Mouse (Mus musculus): ENCODE measurements around the gene Xylt1.

The Xylt1 gene

GRCm38 (mm10) chr7:117395511-117395910 is 14.7 kb downstream of the Xylt1 start:
- no peak for DNase-seq

DNA sequence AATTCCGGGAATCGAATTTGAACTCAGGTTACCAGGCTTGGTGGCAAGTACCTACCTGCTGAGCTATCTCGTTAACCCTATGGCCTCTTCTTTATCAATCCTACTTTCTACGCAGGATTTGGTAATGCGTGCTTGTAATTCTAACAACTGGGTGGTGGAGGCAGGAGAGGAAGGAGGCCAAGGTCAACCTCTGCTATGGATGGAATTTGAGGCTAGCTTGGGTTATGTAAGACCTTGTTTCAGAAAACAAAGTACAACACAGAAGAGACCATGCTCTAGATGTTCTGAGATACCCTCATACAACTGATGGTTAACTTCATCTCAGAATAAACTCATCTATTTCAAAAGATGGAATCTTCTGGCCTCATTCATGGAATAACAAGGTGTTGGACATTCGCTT is 17.1 kb downstream of the Xylt1 start:
- no peak for DNase-seq

DNA sequence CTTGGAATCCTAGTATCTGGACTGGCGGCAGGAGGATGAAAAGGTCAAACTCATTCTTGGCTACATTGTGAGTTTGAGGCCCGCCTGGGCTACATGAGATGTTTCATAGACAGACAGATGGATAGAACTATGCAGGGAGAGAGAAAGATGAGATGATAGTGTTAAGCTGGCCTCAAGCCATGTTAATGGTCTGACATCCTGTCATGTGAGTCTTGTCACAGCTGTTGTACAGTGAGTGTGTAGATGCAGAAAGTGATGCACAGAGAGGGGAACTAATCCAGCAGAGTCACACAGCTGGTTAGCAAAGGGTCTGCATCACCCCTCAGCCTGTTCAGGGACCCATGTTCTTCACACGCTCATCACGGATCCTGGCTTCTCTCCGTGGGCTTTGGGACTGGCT is 19.2 kb downstream of the Xylt1 start:
- no peak for DNase-seq

DNA sequence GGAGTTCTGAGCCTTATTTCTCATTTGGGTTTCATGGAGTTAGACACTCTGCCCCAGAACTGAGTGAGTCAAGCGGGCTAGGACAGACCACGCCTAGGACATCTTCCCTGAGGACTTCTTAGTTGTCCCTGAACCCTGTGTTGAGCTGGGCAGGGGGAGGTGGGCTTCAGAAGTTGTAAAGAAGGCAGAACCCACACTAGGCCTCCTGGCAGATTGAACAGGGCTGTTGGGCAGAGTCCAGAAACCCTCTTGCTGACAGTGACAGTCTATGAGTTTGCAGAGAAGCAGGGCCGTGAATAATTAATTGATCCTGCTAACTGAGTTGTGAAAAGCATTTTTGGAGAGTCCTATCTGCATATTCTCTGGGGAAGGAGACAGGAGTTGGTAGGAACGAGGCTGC is 20.8 kb downstream of the Xylt1 start:
- no peak for DNase-seq

GRCm38 (mm10) chr7:117406336-117406735 is 25.6 kb downstream of the Xylt1 start:
- no peak for DNase-seq

- DNase-seq = no peak
These were observed 28.6 kb downstream of the Xylt1 start for GRCm38 (mm10) chr7:117409268-117409988.

DNA sequence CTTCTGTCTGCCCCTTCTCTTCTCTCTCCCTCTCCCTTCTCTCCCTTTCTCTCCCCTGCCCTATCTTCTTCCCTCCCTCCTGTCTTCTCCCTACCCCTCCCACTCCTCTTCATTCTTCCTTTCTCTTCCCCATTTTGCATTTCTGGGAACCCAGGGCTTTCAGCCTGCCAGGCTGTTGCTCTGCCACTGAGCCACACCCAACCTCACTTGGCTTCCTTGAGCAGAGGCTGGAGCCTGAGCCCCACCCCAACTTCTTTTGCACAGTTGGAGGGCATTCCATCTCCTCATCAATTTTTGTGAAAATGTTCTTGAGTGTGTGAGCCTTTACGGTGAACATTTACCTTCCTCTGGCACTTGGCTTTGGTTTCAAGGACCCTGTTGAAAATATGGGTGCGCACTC is 31.1 kb downstream of the Xylt1 start:
- DNase-seq = no peak

GRCm38 (mm10) chr7:117412405-117412804 is 31.6 kb downstream of the Xylt1 start:
- DNase-seq = peak; percentile 68

GRCm38 (mm10) chr7:117414341-117415008 is 33.7 kb downstream of the Xylt1 start:
- no peak for DNase-seq

DNA sequence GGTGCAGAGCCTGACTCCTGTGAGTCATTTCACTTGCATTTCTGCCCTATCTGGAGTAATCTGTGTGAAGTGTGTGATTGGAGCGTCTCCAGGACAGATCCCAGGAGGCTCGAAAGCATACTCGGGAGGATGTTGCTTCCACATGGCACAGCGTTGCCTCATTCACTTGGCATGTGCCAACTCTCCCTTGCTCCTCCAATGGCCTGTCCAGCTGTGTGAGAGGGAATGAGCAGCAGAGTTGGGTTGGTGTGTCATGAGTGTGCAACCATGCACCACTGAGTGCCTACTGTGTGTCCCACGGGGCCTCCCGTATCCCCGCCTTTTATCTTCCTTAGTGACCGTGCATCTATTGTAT is 34.2 kb downstream of the Xylt1 start:
- DNase-seq = no peak

- DNase-seq = no peak
These were observed 38.3 kb downstream of the Xylt1 start for GRCm38 (mm10) chr7:117419041-117419440.

- no peak for DNase-seq
These were observed 39.1 kb downstream of the Xylt1 start for GRCm38 (mm10) chr7:117419846-117420245.

DNA sequence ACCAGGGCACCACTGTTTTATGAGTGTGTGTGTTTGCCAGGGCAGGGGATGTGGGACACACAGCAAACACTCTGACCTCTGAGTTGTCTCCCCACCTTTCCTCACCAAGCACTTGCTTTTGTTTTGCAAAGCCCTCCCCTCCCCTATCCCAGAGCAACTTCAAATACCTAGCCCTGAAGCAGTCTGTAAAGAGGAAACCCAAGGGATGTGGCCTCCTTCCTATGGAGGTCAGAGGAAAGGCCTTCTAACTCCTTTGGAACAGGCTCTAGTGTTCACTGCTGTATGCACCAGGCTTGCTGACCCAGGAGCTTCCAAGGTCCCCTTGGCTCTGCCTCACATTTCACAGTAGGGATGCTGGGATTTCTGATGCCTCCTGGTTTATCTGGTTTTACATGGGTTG is 39.5 kb downstream of the Xylt1 start:
- DNase-seq = no peak

DNA sequence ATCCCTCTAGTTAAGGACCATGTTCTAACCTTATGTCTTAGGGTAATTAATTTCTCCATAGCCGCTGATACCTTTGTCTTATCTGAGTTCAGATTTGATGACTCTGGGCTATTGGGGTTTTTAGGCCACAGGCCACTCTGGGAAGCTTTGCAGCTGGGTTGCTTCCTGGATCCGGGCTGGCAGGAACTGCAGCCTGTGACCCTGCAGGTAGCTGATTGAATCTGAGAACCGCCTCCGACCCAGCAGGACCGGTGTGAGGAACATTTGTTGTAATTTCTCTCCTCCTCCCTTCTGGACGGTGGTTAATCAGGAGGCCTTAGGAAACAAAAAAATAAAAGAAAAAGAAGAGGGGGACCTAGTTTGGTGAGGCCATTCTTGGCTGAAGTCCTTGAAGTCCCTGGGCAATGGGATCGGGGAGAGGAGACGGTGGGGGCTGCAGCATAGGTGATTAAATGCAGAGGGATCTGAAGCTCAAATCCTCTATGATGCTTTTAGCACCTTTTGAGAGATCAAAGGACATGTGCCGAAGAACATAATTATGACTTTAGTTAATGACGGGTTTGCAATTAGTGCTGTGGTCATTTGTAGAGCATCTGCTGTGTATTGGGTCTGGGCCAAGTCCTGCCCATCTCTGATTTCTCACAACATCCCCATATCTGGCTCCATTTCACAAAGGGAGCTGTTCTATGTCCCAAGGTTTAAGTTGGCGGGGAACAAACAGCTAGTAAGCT is 40.2 kb downstream of the Xylt1 start:
- no peak for DNase-seq

GRCm38 (mm10) chr7:117424841-117425240 is 44.1 kb downstream of the Xylt1 start:
- DNase-seq = no peak

GRCm38 (mm10) chr7:117426366-117426765 is 45.6 kb downstream of the Xylt1 start:
- DNase-seq = no peak

GRCm38 (mm10) chr7:117428690-117429224 is 48.0 kb downstream of the Xylt1 start:
- DNase-seq = peak; percentile 40

DNA sequence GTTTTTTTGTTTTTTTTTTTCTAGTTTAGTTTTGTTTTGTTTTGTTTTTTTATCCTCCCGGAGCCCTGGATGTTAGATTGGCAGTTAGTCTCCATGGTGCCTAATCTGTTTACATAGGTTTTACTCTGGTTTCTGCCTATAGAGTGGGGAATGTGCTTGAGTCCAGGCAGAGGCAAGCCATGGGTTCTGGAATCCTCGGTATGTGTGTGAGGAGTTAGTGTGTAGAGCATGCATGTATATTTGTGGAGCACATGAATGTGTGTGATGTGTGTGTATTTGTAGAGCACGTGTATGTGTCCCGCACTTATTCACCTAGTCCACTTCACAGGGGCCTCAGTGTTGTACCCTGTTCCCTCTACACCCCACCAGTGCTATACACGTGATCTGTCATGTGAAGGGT is 48.7 kb downstream of the Xylt1 start:
- DNase-seq = no peak

DNA sequence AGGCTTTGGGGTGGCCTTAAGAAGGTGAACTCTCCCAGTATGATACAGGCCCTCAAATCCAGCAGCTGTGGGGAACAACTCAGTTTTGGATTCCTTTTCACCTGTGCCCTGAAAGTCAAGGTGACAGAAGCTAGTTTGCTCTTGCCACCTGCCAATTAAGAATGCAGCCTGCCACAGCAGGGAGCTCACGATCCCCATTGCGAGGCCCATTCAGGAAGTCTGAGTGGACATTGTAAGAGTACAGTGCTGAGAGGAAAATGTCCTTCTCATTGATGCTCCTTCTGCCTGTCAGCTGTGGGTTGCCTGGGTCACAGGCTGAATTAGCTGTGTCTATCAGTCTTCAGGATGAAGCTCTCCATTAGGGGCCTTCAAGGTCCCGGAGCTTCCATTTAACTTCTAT is 49.1 kb downstream of the Xylt1 start:
- no peak for DNase-seq

- DNase-seq = no peak
These were observed 49.7 kb downstream of the Xylt1 start for GRCm38 (mm10) chr7:117430361-117430935.

GRCm38 (mm10) chr7:117433641-117434040 is 52.9 kb downstream of the Xylt1 start:
- DNase-seq = no peak

DNA sequence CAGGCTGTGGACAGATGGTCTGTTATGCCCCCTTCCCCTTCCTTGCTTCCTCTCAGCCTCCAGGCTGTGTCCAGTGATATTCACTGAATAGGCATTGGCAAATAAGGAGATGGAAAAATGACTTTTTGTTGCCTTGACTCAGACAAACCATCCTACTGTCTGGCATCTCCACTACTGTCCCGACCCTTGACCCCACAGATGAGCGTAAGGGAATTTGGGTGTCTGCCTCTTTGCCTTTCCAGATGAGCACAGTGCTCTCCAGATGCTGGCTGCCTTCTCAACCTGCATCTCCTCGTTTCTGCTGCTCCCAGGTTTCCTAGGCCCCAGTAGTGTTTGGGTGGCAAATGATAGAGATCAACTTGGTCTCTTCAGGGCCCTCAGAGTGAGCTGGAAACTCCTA is 54.3 kb downstream of the Xylt1 start:
- no peak for DNase-seq

GRCm38 (mm10) chr7:117435730-117436441 is 55.1 kb downstream of the Xylt1 start:
- DNase-seq = peak; percentile 25

Measured in lung, postnatal 10 days (tissue).